Comparison of ENCODE assay signal across 7 mouse cellular contexts in the genomic region with DNA sequence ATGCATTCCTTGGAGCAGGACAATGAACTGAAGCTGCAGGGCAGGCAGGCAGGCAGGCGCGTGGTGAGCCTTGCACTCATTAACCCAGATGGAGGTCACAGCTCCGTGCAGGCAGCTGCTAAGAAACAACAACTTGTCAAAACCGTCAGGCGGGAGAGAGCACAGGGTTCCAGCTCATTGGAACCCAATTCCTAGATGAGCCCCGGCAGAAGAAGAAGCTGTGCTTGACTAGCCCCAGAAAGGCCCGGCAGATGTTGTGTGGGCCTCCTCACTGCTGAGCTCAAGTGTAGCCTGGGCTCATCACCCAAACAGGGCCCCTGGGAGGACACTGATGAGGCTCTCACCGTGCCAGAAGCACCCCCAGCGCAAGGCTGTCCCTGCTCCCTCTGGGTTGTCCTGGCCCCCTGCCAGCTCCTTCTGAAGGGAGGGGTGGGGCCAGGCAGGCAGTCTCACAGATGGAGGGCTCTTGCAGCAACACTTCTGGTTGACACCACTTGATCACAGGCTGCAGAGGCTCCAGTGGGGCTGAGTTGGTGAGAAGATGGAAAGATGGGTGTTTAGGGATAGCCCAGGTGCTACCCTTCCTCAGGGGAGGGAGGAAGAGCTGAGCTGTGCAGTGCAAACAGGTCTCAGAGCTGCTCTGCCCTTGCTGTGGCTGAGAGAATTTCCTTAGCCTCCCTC. TPM values are rescaled to one million over a fixed set of nuclear protein-coding genes. Genes with fewer than 3 reads are reported as not detected.
A peak's percentile ranks its signal among the peaks of the same experiment; 100 is the strongest.
DNase-seq lines count a peak whose midpoint lies in the region; ATAC-seq and TF ChIP-seq lines count a peak whose summit lies in the region.

No protein-coding gene starts in this region.

- H3K27me3 ChIP-seq in G1E (ENCODE audit: insufficient read depth, low read length), result no peaks in the 10 kb centered on the region
- H3K27me3 ChIP-seq in embryonic facial prominence, embryonic 13.5 days, result no peaks in the 10 kb centered on the region
- no peaks in the 10 kb centered on the region for H3K27me3 ChIP-seq in heart, embryonic 13.5 days (replicated peaks)
- no peaks in the 10 kb centered on the region for H3K27me3 ChIP-seq in kidney, postnatal 0 days (ENCODE audit: insufficient read depth, low read length)
- no peaks in the 10 kb centered on the region; the same call in 1 of the 2 replicates for H3K27me3 ChIP-seq in midbrain, embryonic 14.5 days (ENCODE audit: control insufficient read depth, insufficient read depth, low read length)

- no peak overlapping the region for H3K4me2 ChIP-seq in embryonic facial prominence, embryonic 13.5 days
- peak overlapping the region; percentile 36 for H3K4me2 ChIP-seq in heart, embryonic 13.5 days
- H3K4me2 ChIP-seq in kidney, postnatal 0 days (ENCODE audit: low read length), result 0 out of 2 replicates have a peak overlapping the region, but pooled peaks have one; percentile 11
- no peak overlapping the region for H3K4me2 ChIP-seq in midbrain, embryonic 14.5 days (ENCODE audit: low read length)

- TF ChIP-seq CTCF in G1E (IDR thresholded peaks at IDR 0.05; ENCODE audit: low read depth, low read length), result no peak
- TF ChIP-seq CTCF in kidney, postnatal 0 days (IDR thresholded peaks at IDR 0.05; ENCODE audit: low read depth), result no peak

- DNase-seq in G1E (ENCODE audit: low spot score) (no peak), R1 (ENCODE audit: low read depth, low spot score) (peak; percentile 22)
- DNase-seq in kidney, postnatal 0 days (ENCODE audit: low spot score), result peak; percentile 65
- peak; percentile 38 for DNase-seq in midbrain, embryonic 14.5 days
- DNase-seq in spleen, postnatal 4 days (ENCODE audit: low spot score in 2 of 2), result no peak

- ATAC-seq in G1E (ENCODE audit: extremely low read depth, insufficient number of reproducible peaks, low FRiP score, poor library complexity, severe bottlenecking), result no peak
- peak; percentile 53; the same call in 1 of the 2 replicates for ATAC-seq in embryonic facial prominence, embryonic 13.5 days (ENCODE audit: insufficient number of reproducible peaks, insufficient read depth, low FRiP score, low TSS enrichment, low read depth)
- ATAC-seq in heart, embryonic 13.5 days (ENCODE audit: extremely low read depth, insufficient number of reproducible peaks, low FRiP score, low TSS enrichment), result peak; percentile 52
- peak; percentile 93 for ATAC-seq in kidney, postnatal 0 days (replicated peaks; ENCODE audit: low FRiP score, low read depth)
- ATAC-seq in midbrain, embryonic 14.5 days (ENCODE audit: low FRiP score, low TSS enrichment), result no peak

- peak overlapping the region; percentile 27; the same call in 1 of the 2 replicates for H3K4me3 ChIP-seq in G1E (ENCODE audit: low read depth, low read length)
- H3K4me3 ChIP-seq in embryonic facial prominence, embryonic 13.5 days, result no peak overlapping the region
- no peak overlapping the region for H3K4me3 ChIP-seq in heart, embryonic 13.5 days
- no peak overlapping the region for H3K4me3 ChIP-seq in kidney, postnatal 0 days (replicated peaks; ENCODE audit: low read depth, low read length)
- no peak overlapping the region for H3K4me3 ChIP-seq in midbrain, embryonic 14.5 days (replicated peaks; ENCODE audit: low read depth, low read length)

- H3K9me3 ChIP-seq in G1E (replicated peaks), result peaks cover 47% of the 10 kb centered on the region
- H3K9me3 ChIP-seq in embryonic facial prominence, embryonic 13.5 days, result no peaks in the 10 kb centered on the region
- H3K9me3 ChIP-seq in heart, embryonic 13.5 days, result no peaks in the 10 kb centered on the region
- H3K9me3 ChIP-seq in kidney, postnatal 0 days (replicated peaks; ENCODE audit: low read length), result no peaks in the 10 kb centered on the region
- no peaks in the 10 kb centered on the region for H3K9me3 ChIP-seq in midbrain, embryonic 14.5 days (ENCODE audit: control insufficient read depth, low read length)

- no peaks in the 10 kb centered on the region for H3K36me3 ChIP-seq in G1E (replicated peaks)
- no peaks in the 10 kb centered on the region for H3K36me3 ChIP-seq in embryonic facial prominence, embryonic 13.5 days
- H3K36me3 ChIP-seq in heart, embryonic 13.5 days, result no peaks in the 10 kb centered on the region
- H3K36me3 ChIP-seq in kidney, postnatal 0 days (ENCODE audit: insufficient read depth, low read length), result no peaks in the 10 kb centered on the region
- H3K36me3 ChIP-seq in midbrain, embryonic 14.5 days (ENCODE audit: control insufficient read depth, insufficient read depth, low read length), result no peaks in the 10 kb centered on the region

- no peak overlapping the region for H3K9ac ChIP-seq in embryonic facial prominence, embryonic 13.5 days
- H3K9ac ChIP-seq in heart, embryonic 13.5 days, result no peak overlapping the region
- peak overlapping the region; percentile 19; the same call in 1 of the 2 replicates for H3K9ac ChIP-seq in kidney, postnatal 0 days (ENCODE audit: low read depth, low read length)
- no peak overlapping the region for H3K9ac ChIP-seq in midbrain, embryonic 14.5 days (replicated peaks; ENCODE audit: low read length)

- peak overlapping the region; percentile 22; the same call in 1 of the 2 replicates for H3K27ac ChIP-seq in embryonic facial prominence, embryonic 13.5 days
- no peak overlapping the region for H3K27ac ChIP-seq in heart, embryonic 13.5 days (replicated peaks)
- peak overlapping the region; percentile 60 for H3K27ac ChIP-seq in kidney, postnatal 0 days
- no peak overlapping the region for H3K27ac ChIP-seq in midbrain, embryonic 14.5 days (replicated peaks; ENCODE audit: low read depth, low read length)

- WGBS in embryonic facial prominence, embryonic 13.5 days, result 12% methylated on average over 9 of the region's 9 CpGs
- WGBS in heart, embryonic 13.5 days, result 21% methylated on average over 9 of the region's 9 CpGs
- 8% methylated on average over 9 of the region's 9 CpGs for WGBS in kidney, postnatal 0 days
- 21% methylated on average over 9 of the region's 9 CpGs for WGBS in midbrain, embryonic 14.5 days

- no peaks in the 10 kb centered on the region for H3K4me1 ChIP-seq in G1E (ENCODE audit: insufficient read depth, low read depth, low read length)
- H3K4me1 ChIP-seq in embryonic facial prominence, embryonic 13.5 days, result peaks cover 9% of the 10 kb centered on the region
- peaks cover 9% of the 10 kb centered on the region for H3K4me1 ChIP-seq in heart, embryonic 13.5 days
- peaks cover 5% of the 10 kb centered on the region for H3K4me1 ChIP-seq in kidney, postnatal 0 days (replicated peaks; ENCODE audit: insufficient read depth, low read length)
- H3K4me1 ChIP-seq in midbrain, embryonic 14.5 days (ENCODE audit: control insufficient read depth, insufficient read depth, low read length), result 0 out of 2 replicates have a peak, but pooled peaks cover 6% of the 10 kb centered on the region

RNA-seq across cellular contexts. Expression of a gene that starts 58.8 kb away (rescaled TPM):
- total RNA-seq in G1E (2014; fragmentation: Nextera tagmentation) (1.1 TPM in 1 of 2 replicates, not detected in the other), G1E (2017) (0.05 and 0.06 TPM in 2 replicates)
- not detected in 2 replicates for polyA plus RNA-seq in G1E (2012)
- polyA plus RNA-seq in embryonic facial prominence, embryonic 13.5 days (2015; fragmentation: Nextera tagmentation; extraction: Ambion mirVana), result 7.9 and 9.0 TPM in 2 replicates
- 2.5 and 3.3 TPM in 2 replicates for polyA plus RNA-seq in heart, embryonic 13.5 days (2015; fragmentation: Nextera tagmentation; extraction: Ambion mirVana)
- 14.5 and 14.8 TPM in 2 replicates for polyA plus RNA-seq in kidney, postnatal 0 days (2015; fragmentation: Nextera tagmentation; extraction: Ambion mirVana)
- 9.6 and 10.0 TPM in 2 replicates for polyA plus RNA-seq in midbrain, embryonic 14.5 days (2014; fragmentation: Nextera tagmentation; extraction: Ambion mirVana)

Comparison
In these comparisons a context has a peak if more than half of its experiments do, and no peak if none do; other contexts are left out.
1. ATAC-seq: peak in embryonic facial prominence, embryonic 13.5 days (single experiment), heart, embryonic 13.5 days (single experiment) and kidney, postnatal 0 days (single experiment); none in G1E (single experiment) and midbrain, embryonic 14.5 days (single experiment).
2. DNase-seq: peak in R1 (single experiment), kidney, postnatal 0 days (single experiment) and midbrain, embryonic 14.5 days (single experiment); none in G1E (single experiment) and spleen, postnatal 4 days (0 of 2).
3. H3K27ac ChIP-seq: peak in embryonic facial prominence, embryonic 13.5 days (single experiment) and kidney, postnatal 0 days (single experiment); none in heart, embryonic 13.5 days (single experiment) and midbrain, embryonic 14.5 days (single experiment).
4. H3K4me2 ChIP-seq: peak in heart, embryonic 13.5 days (single experiment) and kidney, postnatal 0 days (single experiment); none in embryonic facial prominence, embryonic 13.5 days (single experiment) and midbrain, embryonic 14.5 days (single experiment).